In genomic region chr4:141060426-141061301, GRCm38 (mm10) we compare ENCODE assay signal across 8 mouse cellular contexts. TPM values are rescaled to one million over a fixed set of nuclear protein-coding genes. Genes with fewer than 3 reads are reported as not detected.
DNase-seq lines count a peak whose midpoint lies in the region; ATAC-seq and TF ChIP-seq lines count a peak whose summit lies in the region.

TSS of gene Crocc (minus strand) at chr4:141060550.

- DNase-seq in c-Kit-positive CD71-positive TER-119-positive erythroid progenitor cells, embryonic 14.5 days (ENCODE audit: low spot score): peak; percentile 95
- DNase-seq in heart, postnatal 0 days (ENCODE audit: low spot score): peak; percentile 98
- peak; percentile 100 for DNase-seq in kidney, postnatal 4 days

- no peaks in the 10 kb centered on the region for H3K9me3 ChIP-seq in E14TG2a.4 (ENCODE audit: low read length)
- no peaks in the 10 kb centered on the region for H3K9me3 ChIP-seq in forebrain, embryonic 12.5 days
- no peaks in the 10 kb centered on the region for H3K9me3 ChIP-seq in heart, postnatal 0 days (replicated peaks; ENCODE audit: control insufficient read depth, low read length)
- H3K9me3 ChIP-seq in liver, embryonic 16.5 days (replicated peaks; ENCODE audit: control insufficient read depth, low read length): no peaks in the 10 kb centered on the region
- H3K9me3 ChIP-seq in neural tube, embryonic 13.5 days: no peaks in the 10 kb centered on the region

- peak within 1 kb of the TSS; percentile 87 for H3K4me3 ChIP-seq in E14TG2a.4 (replicated peaks; ENCODE audit: low read length)
- H3K4me3 ChIP-seq in forebrain, embryonic 12.5 days (replicated peaks): peak within 1 kb of the TSS; percentile 57
- H3K4me3 ChIP-seq in heart, postnatal 0 days (ENCODE audit: low read depth, low read length): peak within 1 kb of the TSS; percentile 57
- peak within 1 kb of the TSS; percentile 73 for H3K4me3 ChIP-seq in liver, embryonic 16.5 days (ENCODE audit: low read depth, low read length)
- H3K4me3 ChIP-seq in neural tube, embryonic 13.5 days: peak within 1 kb of the TSS; percentile 63
- peak within 1 kb of the TSS; percentile 92 for H3K4me3 ChIP-seq in testis, adult 2 months (ENCODE audit: control insufficient read depth, low read depth, low read length)

- peak; percentile 23; the same call in 1 of the 2 replicates for TF ChIP-seq EP300 in heart, postnatal 0 days (IDR thresholded peaks at IDR 0.05; ENCODE audit: low read depth)

- H3K27me3 ChIP-seq in E14TG2a.4 (ENCODE audit: insufficient read depth, low read length): no peaks in the 10 kb centered on the region
- no peaks in the 10 kb centered on the region for H3K27me3 ChIP-seq in forebrain, embryonic 12.5 days
- no peaks in the 10 kb centered on the region for H3K27me3 ChIP-seq in heart, postnatal 0 days (ENCODE audit: control insufficient read depth, insufficient read depth, low read length)
- H3K27me3 ChIP-seq in liver, embryonic 16.5 days (ENCODE audit: control insufficient read depth, insufficient read depth, low read depth, low read length): no peaks in the 10 kb centered on the region
- no peaks in the 10 kb centered on the region for H3K27me3 ChIP-seq in neural tube, embryonic 13.5 days
- no peaks in the 10 kb centered on the region for H3K27me3 ChIP-seq in testis, adult 2 months (ENCODE audit: control insufficient read depth, insufficient read depth, low read length)

- under 1% methylated on average over 75 of the region's 77 CpGs for whole genome bisulfite sequencing in forebrain, embryonic 12.5 days
- under 1% methylated on average over 77 of the region's 77 CpGs for WGBS in heart, postnatal 0 days
- WGBS in liver, embryonic 16.5 days (ENCODE audit: insufficient replicate concordance): under 1% methylated on average over 77 of the region's 77 CpGs
- WGBS in neural tube, embryonic 13.5 days: under 1% methylated on average over 77 of the region's 77 CpGs

- ATAC-seq in forebrain, embryonic 12.5 days (ENCODE audit: low FRiP score): peak; percentile 95
- peak; percentile 96 for ATAC-seq in heart, postnatal 0 days (ENCODE audit: insufficient read depth, low read depth)
- peak; percentile 90 for ATAC-seq in liver, embryonic 16.5 days (ENCODE audit: low read depth)
- ATAC-seq in neural tube, embryonic 13.5 days (ENCODE audit: low read depth): peak; percentile 94

- H3K4me2 ChIP-seq in forebrain, embryonic 12.5 days: peak within 1 kb of the TSS; percentile 70
- peak within 1 kb of the TSS; percentile 87 for H3K4me2 ChIP-seq in heart, postnatal 0 days (ENCODE audit: low read depth, low read length)
- peak within 1 kb of the TSS; percentile 98 for H3K4me2 ChIP-seq in liver, embryonic 16.5 days (ENCODE audit: low read depth, low read length)
- peak within 1 kb of the TSS; percentile 86 for H3K4me2 ChIP-seq in neural tube, embryonic 13.5 days

- peak within 1 kb of the TSS; percentile 77 for H3K9ac ChIP-seq in forebrain, embryonic 12.5 days
- peak within 1 kb of the TSS; percentile 63 for H3K9ac ChIP-seq in heart, postnatal 0 days (replicated peaks; ENCODE audit: low read depth, low read length)
- peak within 1 kb of the TSS; percentile 77 for H3K9ac ChIP-seq in liver, embryonic 16.5 days (ENCODE audit: low read depth, low read length)
- H3K9ac ChIP-seq in neural tube, embryonic 13.5 days: peak within 1 kb of the TSS; percentile 89

- peak; percentile 69 for TF ChIP-seq CTCF in E14TG2a.4 (conservative IDR thresholded peaks at IDR 0.05; ENCODE audit: low read length)
- TF ChIP-seq CTCF in heart, postnatal 0 days (IDR thresholded peaks at IDR 0.05; ENCODE audit: low read depth): peak; percentile 96
- peak; percentile 94 for TF ChIP-seq CTCF in testis, adult 2 months (IDR thresholded peaks at IDR 0.05; ENCODE audit: control insufficient read depth, insufficient read depth, insufficient replicate concordance, low read depth, low read length)

- H3K27ac ChIP-seq in forebrain, embryonic 12.5 days: peak within 1 kb of the TSS; percentile 88
- H3K27ac ChIP-seq in heart, postnatal 0 days (ENCODE audit: low read depth): peak within 1 kb of the TSS; percentile 79
- peak within 1 kb of the TSS; percentile 79 for H3K27ac ChIP-seq in liver, embryonic 16.5 days (ENCODE audit: low read length)
- H3K27ac ChIP-seq in neural tube, embryonic 13.5 days (replicated peaks): peak within 1 kb of the TSS; percentile 94
- H3K27ac ChIP-seq in testis, adult 2 months (ENCODE audit: control insufficient read depth, insufficient read depth, low read depth, low read length): peak within 1 kb of the TSS; percentile 89

- peaks cover 49% of the 10 kb centered on the region for H3K4me1 ChIP-seq in E14TG2a.4 (replicated peaks; ENCODE audit: low read depth, low read length)
- H3K4me1 ChIP-seq in forebrain, embryonic 12.5 days: peaks cover 23% of the 10 kb centered on the region
- H3K4me1 ChIP-seq in heart, postnatal 0 days (ENCODE audit: control insufficient read depth, insufficient read depth): peaks cover 5% of the 10 kb centered on the region; the same call in 1 of the 2 replicates
- H3K4me1 ChIP-seq in liver, embryonic 16.5 days (ENCODE audit: control insufficient read depth, low read depth, low read length): peaks cover 16% of the 10 kb centered on the region
- peaks cover 27% of the 10 kb centered on the region for H3K4me1 ChIP-seq in neural tube, embryonic 13.5 days (replicated peaks)
- peaks cover 10% of the 10 kb centered on the region for H3K4me1 ChIP-seq in testis, adult 2 months (ENCODE audit: control insufficient read depth, insufficient read depth, low read length)

- TF ChIP-seq POLR2A in testis, adult 2 months (IDR thresholded peaks at IDR 0.05; ENCODE audit: control insufficient read depth, low read depth, low read length): peak; percentile 80

- H3K36me3 ChIP-seq in E14TG2a.4 (ENCODE audit: insufficient read depth, low read length): peaks cover 6% of the 10 kb centered on the region
- H3K36me3 ChIP-seq in forebrain, embryonic 12.5 days (replicated peaks): peaks cover 22% of the 10 kb centered on the region
- peaks cover 5% of the 10 kb centered on the region; the same call in 1 of the 2 replicates for H3K36me3 ChIP-seq in heart, postnatal 0 days (replicated peaks; ENCODE audit: control insufficient read depth, insufficient read depth, low read length)
- H3K36me3 ChIP-seq in liver, embryonic 16.5 days (ENCODE audit: control insufficient read depth, insufficient read depth): no peaks in the 10 kb centered on the region; the same call in 1 of the 2 replicates
- H3K36me3 ChIP-seq in neural tube, embryonic 13.5 days: peaks cover 18% of the 10 kb centered on the region
- H3K36me3 ChIP-seq in testis, adult 2 months (ENCODE audit: control insufficient read depth, insufficient read depth, low read length): no peaks in the 10 kb centered on the region

RNA-seq across cellular contexts. Expression of gene Crocc, which starts in this region (rescaled TPM):
- 15.4 and 17.4 TPM in 2 replicates for polyA plus RNA-seq in forebrain, embryonic 12.5 days (2016; fragmentation: Nextera tagmentation; extraction: Ambion mirVana)
- total RNA-seq in heart, postnatal 0 days (2014; rRNA removed; ENCODE audit: low replicate concordance): 4.6 and 4.9 TPM in 2 replicates
- 1.8 and 2.1 TPM in 2 replicates for polyA plus RNA-seq in heart, postnatal 0 days (2015; fragmentation: Nextera tagmentation; extraction: Ambion mirVana)
- 0.59 and 0.63 TPM in 2 replicates for polyA plus RNA-seq in liver, embryonic 16.5 days (2015; fragmentation: Nextera tagmentation; extraction: Ambion mirVana)
- 4.9 and 7.2 TPM in 2 replicates for polyA plus RNA-seq in neural tube, embryonic 13.5 days (2015; fragmentation: Nextera tagmentation; extraction: Ambion mirVana)
- 12.5 and 15.8 TPM in 2 replicates for polyA plus RNA-seq in testis, adult 2 months (2012; rRNA removed)

Comparison
In these comparisons a context has a peak if more than half of its experiments do, and no peak if none do; other contexts are left out.
1. Peak in every context shown above with its lines: DNase-seq, ATAC-seq, H3K4me3 ChIP-seq and H3K27ac ChIP-seq.
2. Peak in ATAC-seq, H3K4me3 ChIP-seq, H3K27ac ChIP-seq, H3K9ac ChIP-seq and H3K4me2 ChIP-seq in liver, embryonic 16.5 days; RNA of the gene not detected or under 1 TPM.